Mouse (Mus musculus) ES-E14 (cell line): ENCODE results near the gene Zdhhc7. TPM values are rescaled to one million over a fixed set of nuclear protein-coding genes. Genes with fewer than 3 reads are reported as not detected.

Experiments used
- DNase-seq: peaks from one replicate; pipeline ENCODE4 v3.0.0-alpha.2; 2013; ENCODE audit warnings: low read depth, low spot score
- H3K27ac ChIP-seq: 2 replicates; pipeline ENCODE4 v1.5.1; 2012; ENCODE audit warnings: low read depth, mild to moderate bottlenecking, low read length, moderate library complexity, mixed read lengths; ENCODE audit not compliant: poor library complexity, insufficient read depth, severe bottlenecking
- H3K36me3 ChIP-seq: 2 replicates; pipeline ENCODE4 v1.6.1; 2012; ENCODE audit warnings: mild to moderate bottlenecking, low read length, moderate library complexity, mixed read lengths; ENCODE audit not compliant: control insufficient read depth, poor library complexity, insufficient read depth, severe bottlenecking
- H3K4me1 ChIP-seq, 2 experiments: fragments of 150-350 bp in 1 of 2; sonication (generic) in 1 of 2; 2 replicates each; pipeline ENCODE4 v1.6.1; 2012; ENCODE audit warnings: low read length in 2 of 2, mild to moderate bottlenecking in 1 of 2, mixed read lengths in 1 of 2; ENCODE audit not compliant: control insufficient read depth in 2 of 2, insufficient read depth in 2 of 2, poor library complexity in 1 of 2
- H3K4me3 ChIP-seq, 2 experiments: fragments of 150-350 bp in 1 of 2; sonication (generic) in 1 of 2; 2 replicates each; pipeline ENCODE4 v1.5.1; 2012; ENCODE audit warnings: low read length in 2 of 2, low read depth in 1 of 2, mild to moderate bottlenecking in 1 of 2, mixed read lengths in 1 of 2; ENCODE audit not compliant: insufficient read depth in 1 of 2, poor library complexity in 1 of 2, severe bottlenecking in 1 of 2
- H3K9ac ChIP-seq: 2 replicates; pipeline ENCODE4 v1.6.1; 2012; ENCODE audit warnings: low read depth, mild to moderate bottlenecking, low read length, mixed read lengths; ENCODE audit not compliant: poor library complexity, insufficient read depth, severe bottlenecking
- H3K9me3 ChIP-seq: fragments of 150-350 bp; sonication (generic); 2 replicates; pipeline ENCODE4 v1.6.1; 2012; ENCODE audit warnings: low read depth, mild to moderate bottlenecking, low read length; ENCODE audit not compliant: control insufficient read depth, insufficient read depth
- CHD2 ChIP-seq: IDR thresholded peaks from 2 replicates; pipeline ENCODE4 v1.6.1; 2014; ENCODE audit warnings: mild to moderate bottlenecking, low read depth, low read length, inconsistent platforms
- HCFC1 ChIP-seq: IDR thresholded peaks from 2 replicates; pipeline ENCODE4 v1.6.1; 2012; ENCODE audit warnings: low read length, inconsistent platforms, borderline replicate concordance; ENCODE audit not compliant: insufficient read depth
- MAFK ChIP-seq: IDR thresholded peaks from 2 replicates; pipeline ENCODE4 v1.6.1; 2014; ENCODE audit warnings: mild to moderate bottlenecking, low read depth, low read length, inconsistent platforms; ENCODE audit not compliant: insufficient read depth
- ZC3H11A ChIP-seq: IDR thresholded peaks from 2 replicates; pipeline ENCODE4 v1.6.1; 2012; ENCODE audit warnings: low read depth, mild to moderate bottlenecking, inconsistent platforms, low read length, borderline replicate concordance
- ZNF384 ChIP-seq: IDR thresholded peaks from 2 replicates; pipeline ENCODE4 v1.6.1; 2012; ENCODE audit warnings: low read depth, low read length, inconsistent platforms
- in situ Hi-C, 2 experiments: fragments of 600-800 bp; cut with MboI; formaldehyde crosslinking; loops; one replicate each; pipeline ENCODE4 v1.15.1; 2025; ENCODE audit warnings: low sequenced_read_pairs in 2 of 2, inconsistent platforms in 1 of 2; ENCODE audit not compliant: unreplicated experiment in 2 of 2
- total RNA-seq: library from RNA; depleted of rRNA; stranded (reverse); fragments of 300-350 nt; gene quantifications from 2 replicates; pipeline ENCODE4 v1.2.3, GENCODE M21; 2012

Zdhhc7 gene
- total RNA-seq, 1 experiment, result 35.4 TPM

DNA sequence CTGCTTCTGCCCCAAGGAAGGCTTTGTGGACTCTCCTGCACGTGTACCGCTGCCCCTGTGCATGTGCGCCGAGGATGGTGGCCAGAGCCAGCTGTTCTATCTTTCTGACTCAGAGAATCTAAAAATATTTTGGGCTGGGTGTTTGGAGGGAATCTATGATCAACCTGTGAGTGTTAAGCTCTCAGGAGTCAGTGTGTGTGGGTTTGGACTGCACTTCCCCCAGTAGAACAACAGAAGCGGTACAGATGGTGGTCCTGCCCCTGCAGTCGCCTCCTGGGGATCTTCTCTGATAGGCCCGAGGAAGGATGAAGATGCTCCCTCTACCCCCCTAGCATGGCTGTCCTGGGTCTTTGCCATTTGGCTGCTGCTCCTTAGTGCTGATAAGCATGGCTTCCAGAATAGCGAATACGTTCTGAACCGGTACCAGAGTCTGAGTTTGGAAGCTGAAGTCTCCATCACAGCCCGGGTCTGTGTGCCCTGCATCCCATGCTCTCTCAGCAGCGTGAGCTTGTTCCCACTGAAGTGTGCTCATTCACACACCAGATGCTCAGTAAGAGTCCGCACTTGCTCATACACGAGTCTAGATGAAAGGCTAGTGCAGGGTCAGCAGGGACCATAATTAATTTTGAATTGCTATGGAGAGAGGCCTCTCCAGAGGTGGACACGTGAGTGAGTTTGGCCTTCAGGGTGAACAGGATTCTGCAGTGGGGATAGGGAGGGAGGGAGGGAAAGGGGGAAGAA lies 42.8 kb upstream of the Zdhhc7 start:
- Histone ChIP-seq H3K9me3 (no peaks in the 10 kb centered on the region), H3K27ac (no peak overlapping the region), H3K36me3 (no peaks in the 10 kb centered on the region), H3K4me3 (no peak overlapping the region), H3K9ac (no peak overlapping the region), H3K4me1 (peaks cover 0 to 3% of the 10 kb centered on the region in 2 experiments; a peak in 1 of 4 replicates)
- in situ Hi-C loops, result no loop called here
- no peak for DNase-seq
- TF ChIP-seq ZC3H11A (no peak), HCFC1 (no peak), ZNF384 (no peak)

GRCm38 (mm10) chr8:120140769-120141168 lies 39.5 kb upstream of the Zdhhc7 start:
- in situ Hi-C loops, result no loop called here
- no peaks in the 10 kb centered on the region; a peak in 1 of 4 replicates for H3K4me1 ChIP-seq
- H3K27ac ChIP-seq, result no peak overlapping the region
- H3K4me3 ChIP-seq, result no peak overlapping the region
- no peak overlapping the region for H3K9ac ChIP-seq
- H3K9me3 ChIP-seq, result no peaks in the 10 kb centered on the region
- H3K36me3 ChIP-seq, result no peaks in the 10 kb centered on the region
- DNase-seq, result no peak
- no peak for TF ChIP-seq ZNF384
- TF ChIP-seq HCFC1, result no peak
- TF ChIP-seq CHD2, result no peak
- TF ChIP-seq MAFK, result no peak
- no peak for TF ChIP-seq ZC3H11A

DNA sequence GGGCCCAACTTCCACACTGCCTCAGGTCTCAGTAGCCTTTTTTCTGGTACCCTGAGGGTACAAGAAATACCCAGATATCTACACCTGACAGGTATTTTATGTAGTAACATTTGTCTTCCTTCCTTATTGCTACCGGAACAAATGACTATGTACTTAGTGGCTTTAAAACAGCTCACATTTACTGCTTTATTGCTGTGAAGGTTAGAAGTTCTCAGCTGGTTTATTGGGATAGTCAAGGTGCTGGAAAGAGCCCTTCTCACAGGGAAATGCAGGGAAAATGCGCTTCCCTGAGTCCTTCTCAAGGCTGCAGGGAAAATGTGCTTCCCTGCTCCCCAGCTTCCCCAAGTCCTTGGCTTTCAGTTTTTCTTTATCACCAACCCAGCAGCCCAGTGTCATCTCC lies 37.7 kb upstream of the Zdhhc7 start:
- in situ Hi-C loops, result no loop called here
- no peaks in the 10 kb centered on the region for H3K36me3 ChIP-seq
- no peaks in the 10 kb centered on the region for H3K4me1 ChIP-seq
- no peak overlapping the region for H3K27ac ChIP-seq
- DNase-seq, result no peak
- TF ChIP-seq HCFC1 (no peak), ZNF384 (no peak), MAFK (no peak), CHD2 (no peak), ZC3H11A (no peak)
- H3K4me3 ChIP-seq, result no peak overlapping the region
- H3K9me3 ChIP-seq, result no peaks in the 10 kb centered on the region
- H3K9ac ChIP-seq, result no peak overlapping the region

- TF ChIP-seq MAFK (no peak), HCFC1 (no peak), ZC3H11A (no peak), CHD2 (no peak), ZNF384 (no peak)
- no peaks in the 10 kb centered on the region for H3K4me1 ChIP-seq
- in situ Hi-C loops, result no loop called here
- no peaks in the 10 kb centered on the region for H3K36me3 ChIP-seq
- H3K27ac ChIP-seq, result no peak overlapping the region
- H3K9me3 ChIP-seq, result no peaks in the 10 kb centered on the region
- H3K4me3 ChIP-seq, result no peak overlapping the region
- DNase-seq, result no peak
- no peak overlapping the region for H3K9ac ChIP-seq
These were observed 35.3 kb upstream of the Zdhhc7 start for GRCm38 (mm10) chr8:120136618-120137017.

DNA sequence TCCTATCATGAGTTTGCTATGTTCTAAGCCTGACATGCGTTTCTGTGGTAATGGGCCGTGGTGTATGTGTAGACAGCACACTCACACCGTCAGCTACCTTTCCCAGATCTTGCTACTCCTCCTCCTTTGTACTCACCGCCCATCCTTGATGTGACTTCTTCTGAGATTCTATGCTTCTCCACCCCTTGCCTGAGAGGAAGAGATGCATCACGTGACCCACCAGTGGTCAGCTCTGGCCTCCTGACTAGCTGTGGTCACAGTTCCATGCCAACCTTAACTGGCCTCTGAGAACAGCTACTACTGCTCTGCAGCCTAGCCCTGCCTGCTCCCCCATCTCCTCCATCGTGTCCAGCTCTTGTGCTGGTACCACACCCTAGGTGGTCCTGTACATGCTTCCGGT lies 34.4 kb upstream of the Zdhhc7 start:
- Histone ChIP-seq H3K9me3 (no peaks in the 10 kb centered on the region), H3K4me3 (no peak overlapping the region), H3K36me3 (no peaks in the 10 kb centered on the region), H3K4me1 (no peaks in the 10 kb centered on the region), H3K27ac (no peak overlapping the region), H3K9ac (no peak overlapping the region)
- TF ChIP-seq CHD2 (no peak), ZC3H11A (no peak), ZNF384 (no peak), HCFC1 (no peak), MAFK (no peak)
- DNase-seq, result no peak
- in situ Hi-C loops, result no loop called here
